Mouse (Mus musculus) embryo, embryonic 11.5 days (tissue): ENCODE data around the gene Far1.
A peak's percentile ranks its signal among the peaks of the same experiment; 100 is the strongest.

Experiments used
- DNase-seq: peaks from one replicate; pipeline ENCODE4 v3.0.0-alpha.2; 2012; ENCODE audit warnings: low read depth, low spot score

Gene Far1

DNA sequence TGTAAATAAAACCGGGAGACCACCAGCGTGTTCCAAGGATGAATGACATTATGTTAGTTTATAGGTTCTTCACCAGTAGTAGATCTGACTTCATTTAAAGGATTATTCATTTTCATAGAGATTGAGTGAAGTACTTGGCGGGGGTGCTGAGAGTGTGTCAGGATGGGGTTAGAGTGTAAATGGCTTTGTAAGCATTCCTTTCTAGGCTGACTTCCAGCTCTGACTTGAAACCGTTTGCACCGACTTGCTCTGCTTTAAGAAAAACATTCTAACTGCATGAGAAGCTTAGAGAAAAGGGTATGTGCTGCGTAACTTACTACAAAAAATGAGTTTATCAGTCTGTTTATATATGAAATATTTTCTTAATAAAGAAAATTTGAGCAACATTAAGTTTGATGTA is 57.5 kb downstream of the Far1 start:
- DNase-seq, result no peak

DNA sequence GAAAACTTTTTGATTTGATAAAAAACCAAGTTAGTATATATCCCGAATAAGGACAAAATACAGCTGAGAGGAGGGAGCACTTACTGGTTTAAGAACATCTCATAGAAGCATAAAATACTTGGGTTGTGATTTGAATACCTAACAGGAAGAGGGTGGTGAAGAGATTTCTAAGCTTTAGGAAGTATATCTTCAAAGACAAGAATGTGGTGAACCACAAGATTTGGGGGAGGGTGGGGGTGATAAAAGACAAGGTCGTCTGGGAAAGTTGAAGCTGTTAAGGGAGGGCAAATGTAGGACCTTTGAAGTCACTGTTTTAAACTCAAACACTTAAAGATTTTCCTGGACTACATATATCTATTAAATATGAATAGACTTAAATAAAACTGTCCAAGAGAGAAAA is 59.1 kb downstream of the Far1 start:
- no peak for DNase-seq

DNA sequence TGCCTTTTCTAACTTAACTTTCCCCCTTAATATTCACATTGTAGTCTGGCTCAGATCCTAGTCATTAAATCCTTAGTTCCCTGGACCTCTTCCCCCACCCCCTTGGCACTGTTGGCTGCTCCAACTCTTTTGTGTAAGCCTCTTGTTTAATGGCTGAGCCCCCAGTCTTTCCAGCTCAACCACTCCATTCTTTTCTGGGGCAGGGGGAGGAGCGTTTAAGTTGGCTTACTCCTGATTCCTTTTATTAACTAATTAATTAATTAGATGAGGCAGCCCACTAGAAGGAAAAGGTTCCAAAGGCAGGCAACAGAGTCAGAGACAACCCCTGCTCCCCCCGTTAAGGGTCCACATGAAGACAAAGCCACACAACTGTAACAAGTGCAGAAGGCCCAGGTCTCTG is 68.5 kb downstream of the Far1 start:
- DNase-seq, result no peak

DNA sequence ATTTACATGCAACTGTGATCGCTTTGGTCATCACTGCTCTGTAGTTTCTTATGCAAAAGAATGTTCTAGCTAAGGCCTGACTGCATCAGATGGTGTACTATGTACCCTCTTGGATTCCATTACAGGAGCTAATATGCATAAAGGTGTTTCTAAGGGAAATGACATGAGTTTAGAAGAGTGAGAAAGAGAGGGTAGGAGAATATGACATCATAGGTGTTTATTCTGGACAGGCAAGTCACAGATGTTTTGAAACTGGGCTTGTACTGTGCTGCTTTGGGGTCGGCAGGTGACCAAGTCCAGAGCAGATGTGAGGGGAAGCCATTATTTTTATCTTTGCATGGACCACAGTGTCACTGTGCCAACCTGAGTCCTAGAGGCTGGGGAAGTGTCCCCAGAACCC is 75.6 kb downstream of the Far1 start:
- DNase-seq, result no peak

DNA sequence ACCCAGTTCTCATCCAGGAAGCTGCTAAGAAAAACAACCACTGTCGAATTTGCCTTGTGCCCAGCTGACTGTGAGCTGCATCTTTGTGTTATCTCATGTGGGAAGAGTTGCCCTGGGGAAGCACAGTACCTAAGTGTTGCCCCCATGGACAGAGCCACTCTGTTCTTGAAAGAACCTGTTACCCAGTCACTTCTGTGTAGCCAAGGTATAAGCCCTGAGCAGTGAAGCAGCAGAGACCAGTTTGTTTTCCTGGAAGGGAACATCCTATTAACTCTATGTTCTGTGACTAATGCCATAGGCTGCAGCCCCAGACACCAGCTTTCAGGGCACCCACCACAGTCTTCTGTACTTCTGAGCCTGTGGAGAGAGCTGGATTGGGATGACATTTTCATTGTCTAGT is 76.7 kb downstream of the Far1 start:
- no peak for DNase-seq

DNA sequence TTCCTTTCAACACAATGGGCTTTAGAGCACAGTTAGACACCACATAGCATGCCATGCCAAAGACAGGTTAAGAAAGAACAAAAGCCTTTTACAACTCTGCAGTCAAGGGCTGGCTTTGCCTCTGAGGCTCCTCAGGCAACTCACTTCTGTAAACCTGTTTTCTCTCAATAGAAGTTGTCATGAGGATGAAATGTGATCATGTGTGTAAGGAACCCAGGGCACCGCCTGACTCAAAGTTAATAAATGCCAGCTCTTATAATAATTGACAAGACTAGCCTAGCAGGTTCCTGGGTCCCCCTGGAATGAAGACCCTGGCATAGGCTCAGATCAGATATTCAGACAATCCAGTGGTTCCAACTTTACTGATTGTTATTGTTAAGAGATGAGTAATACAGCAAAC is 77.5 kb downstream of the Far1 start:
- DNase-seq, result no peak

DNA sequence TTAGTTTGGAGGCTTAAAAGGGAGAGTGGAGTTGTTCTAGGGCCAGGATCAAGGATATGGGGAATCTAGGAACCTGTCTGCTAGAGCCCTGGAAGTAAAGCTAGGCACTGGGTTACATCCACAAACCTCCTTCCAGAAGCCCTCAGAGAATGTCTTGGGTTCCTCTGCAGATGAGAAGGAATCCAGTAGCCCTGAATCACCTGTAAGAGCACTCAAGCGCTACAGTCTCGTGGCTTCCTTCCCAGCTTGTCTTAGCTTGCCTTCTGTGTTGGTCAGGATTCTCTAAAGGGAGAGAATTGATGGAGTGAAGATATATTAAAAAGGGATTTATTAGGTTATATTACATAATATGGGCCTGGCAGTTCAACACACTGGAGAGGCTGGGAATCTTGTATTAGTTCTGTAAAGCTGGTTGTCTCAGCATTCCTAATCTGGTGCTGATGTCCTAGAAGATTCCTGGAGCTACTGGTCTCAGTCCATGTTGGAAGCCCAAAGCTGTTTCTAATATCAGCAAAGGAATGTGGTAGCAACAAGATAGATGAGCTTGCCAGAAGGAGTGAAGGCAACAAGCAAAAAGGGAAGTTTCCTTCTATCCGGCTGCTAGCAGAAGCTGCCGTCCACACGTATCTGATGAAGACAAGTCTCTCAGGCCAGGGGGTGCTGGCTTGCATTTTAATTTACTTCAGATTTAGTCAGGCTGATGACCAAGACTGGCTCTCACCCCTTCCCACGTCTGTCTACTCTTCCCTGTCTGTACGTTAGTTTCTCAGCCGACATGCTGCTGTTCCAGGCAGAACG is 78.1 kb downstream of the Far1 start:
- DNase-seq, result no peak

DNA sequence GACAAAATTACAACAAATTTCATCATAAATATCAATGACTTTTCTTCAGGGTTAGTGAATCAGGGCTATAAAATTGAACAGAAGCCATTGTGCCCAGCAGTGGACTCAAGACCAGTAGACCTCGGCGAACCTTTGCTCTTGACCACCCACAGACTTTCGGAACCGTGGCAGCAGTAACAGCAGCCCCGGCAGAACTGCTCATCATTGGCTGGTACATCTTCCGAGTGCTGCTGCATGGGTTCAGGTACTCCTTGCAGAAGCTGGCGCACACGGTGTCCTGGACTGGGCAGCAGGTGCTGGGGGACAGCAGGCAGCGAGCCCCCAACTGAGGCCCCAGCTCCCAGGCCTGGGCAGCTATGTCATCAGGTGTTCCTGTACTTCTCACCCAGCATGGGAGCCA is 79.1 kb downstream of the Far1 start:
- DNase-seq, result no peak

DNA sequence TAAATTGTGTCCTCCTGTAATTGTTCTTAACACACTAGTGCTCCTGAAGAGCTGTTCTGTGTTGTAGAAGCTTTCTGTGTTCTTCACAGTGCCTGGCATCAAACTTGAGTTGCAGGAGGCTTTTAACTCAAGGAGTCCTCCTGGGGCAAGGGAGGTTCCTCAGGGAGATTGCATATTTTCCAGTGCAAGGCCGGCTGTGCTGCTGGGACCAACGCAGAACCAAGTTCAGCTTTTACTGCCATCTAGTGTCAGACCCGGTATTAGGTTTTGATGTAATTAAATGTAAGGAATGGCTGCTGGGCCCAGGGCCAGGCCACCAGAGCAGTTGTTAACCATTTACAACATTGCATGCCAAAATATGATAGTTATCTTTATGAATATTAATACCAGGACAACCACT is 80.7 kb downstream of the Far1 start:
- DNase-seq, result peak; percentile 60

DNA sequence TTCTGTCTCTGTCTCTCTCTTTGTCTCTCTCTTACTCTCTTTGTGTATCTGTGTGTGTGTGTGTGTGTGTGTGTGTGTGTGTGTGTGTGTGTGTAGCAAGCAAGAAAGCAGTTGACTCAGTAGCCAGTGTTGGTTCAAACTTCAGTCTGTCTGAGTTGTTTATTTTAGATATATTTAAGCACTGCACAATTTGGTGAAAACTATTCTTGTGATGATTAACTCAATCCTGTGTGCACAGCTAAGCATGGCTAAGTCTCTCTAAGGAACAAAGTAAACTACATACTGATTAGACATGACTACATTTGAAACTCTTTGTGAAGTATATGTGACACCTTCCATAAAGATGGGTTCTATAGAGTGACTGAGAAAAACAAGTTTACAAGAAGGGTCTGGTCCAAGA is 83.6 kb downstream of the Far1 start:
- no peak for DNase-seq

DNA sequence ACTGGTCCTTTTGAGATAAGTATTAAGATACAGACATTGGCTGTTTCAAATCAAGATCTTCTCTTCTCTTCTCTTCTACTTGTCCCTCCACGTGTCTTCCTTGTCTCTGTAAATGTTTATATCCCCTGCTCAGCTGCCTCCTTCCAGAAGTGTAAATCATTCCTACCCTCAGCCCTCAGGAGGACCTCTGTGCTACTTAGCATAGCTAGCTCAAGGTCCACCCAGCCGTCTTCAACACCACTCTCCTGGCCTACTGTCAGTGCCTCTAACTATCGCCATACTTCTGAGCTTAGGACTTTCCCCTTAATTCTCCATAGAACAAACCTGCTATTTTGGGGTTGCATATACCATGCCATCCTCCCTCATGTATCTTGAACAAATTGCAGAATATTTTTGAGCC is 88.2 kb downstream of the Far1 start:
- DNase-seq, result no peak

DNA sequence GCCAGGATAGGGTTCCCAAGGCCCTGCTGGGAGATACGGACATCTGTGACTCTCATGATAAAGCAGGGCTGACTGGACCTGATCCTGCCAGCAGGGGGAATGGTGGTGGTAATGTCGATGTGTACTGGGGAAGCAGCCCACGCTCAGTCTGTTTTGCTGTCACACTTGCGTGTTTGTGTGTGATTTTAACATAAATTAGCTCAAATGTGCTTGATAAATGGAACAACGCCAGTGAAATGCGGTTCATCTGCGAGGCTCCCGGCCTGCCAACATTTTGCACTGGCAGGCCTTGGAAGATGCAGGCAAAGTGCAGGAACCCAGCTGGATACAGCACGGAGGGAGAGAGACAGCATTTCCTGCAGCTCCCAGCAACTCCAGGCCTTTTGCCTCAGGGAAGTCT is 94.3 kb downstream of the Far1 start:
- DNase-seq, result no peak

DNA sequence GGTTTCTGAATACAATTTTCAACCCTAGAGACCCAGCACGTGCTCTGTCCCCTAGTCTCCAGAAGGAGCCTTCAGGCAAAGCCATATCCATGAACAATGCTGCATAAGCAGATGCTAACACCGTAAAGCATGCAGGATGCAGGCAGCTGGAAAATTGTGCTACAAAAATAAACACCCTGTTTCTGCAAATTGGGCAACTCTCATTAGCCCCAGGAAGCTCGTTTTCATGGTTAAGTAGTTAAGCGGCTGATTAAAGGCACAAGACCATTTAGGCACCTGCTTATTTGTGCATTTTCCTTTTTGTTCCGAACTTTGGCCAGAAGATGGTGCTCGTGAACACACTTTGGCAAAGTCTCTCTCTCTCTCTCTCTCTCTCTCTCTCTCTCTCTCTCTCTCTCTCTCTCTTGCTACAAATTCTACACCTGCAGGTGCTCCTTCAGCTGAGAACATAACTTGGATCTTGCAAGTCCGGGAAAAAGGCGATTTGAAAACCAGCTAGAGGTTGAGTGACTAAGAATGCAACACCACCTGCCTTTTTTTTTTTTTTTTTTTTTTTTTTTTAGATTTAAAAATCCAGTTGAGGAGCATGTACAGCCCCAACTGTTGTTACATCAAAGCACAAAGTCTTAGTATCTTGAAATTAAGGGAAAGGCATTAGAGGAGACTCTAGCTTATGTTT is 95.5 kb downstream of the Far1 start:
- peak; percentile 58 for DNase-seq

DNA sequence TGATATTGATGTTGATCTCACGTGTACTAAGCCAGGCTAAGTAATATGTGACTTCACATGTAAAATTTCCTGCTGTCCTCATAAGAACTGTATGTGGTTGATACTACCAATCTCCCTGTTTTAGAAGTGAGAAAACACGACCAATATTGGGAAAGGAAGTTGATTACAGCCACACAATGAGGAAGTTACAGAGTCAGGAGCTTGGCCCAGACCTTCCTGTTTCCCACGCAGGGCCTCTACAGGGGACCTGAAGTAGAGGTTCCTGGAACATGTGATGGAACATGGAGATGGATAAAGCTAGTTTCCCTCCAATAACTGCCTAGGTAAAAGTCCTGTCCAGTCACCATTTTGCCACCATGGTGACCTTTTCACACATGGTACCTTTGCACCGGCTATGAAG is 99.0 kb downstream of the Far1 start:
- no peak for DNase-seq

DNA sequence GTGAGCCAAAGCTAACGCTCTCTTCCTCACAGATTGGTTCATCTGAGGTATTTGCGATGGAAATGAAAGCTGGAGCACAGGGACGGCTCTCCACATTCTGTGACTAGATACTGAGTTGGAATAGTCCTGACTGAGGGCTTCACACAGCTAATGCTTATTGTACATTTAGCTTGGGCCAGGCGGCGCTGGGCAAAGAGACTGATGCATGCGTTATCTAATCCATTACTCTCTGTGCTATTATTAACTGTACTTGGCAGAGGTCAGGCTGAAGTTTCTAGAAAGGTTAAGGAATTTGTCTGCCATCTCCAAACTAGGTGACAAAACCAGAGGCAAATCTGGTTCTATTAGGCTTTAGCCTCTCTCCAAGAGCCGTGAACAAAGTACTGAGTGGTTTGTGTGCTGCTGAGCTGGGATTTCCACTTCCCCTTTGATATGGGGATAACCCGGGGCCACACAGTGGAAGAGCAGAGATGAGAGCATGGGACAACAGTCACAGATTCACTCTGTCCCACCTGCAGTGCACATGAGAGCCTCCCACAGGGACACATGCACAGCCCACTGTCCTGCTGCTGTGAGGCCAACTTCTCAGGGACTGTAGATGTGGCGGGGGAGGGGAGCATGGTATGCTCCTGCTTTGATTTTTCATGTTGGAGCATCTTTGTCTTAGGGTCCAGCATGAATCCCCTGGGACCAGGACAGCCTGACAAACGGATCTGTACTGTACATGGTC is 100.7 kb downstream of the Far1 start:
- no peak for DNase-seq

DNA sequence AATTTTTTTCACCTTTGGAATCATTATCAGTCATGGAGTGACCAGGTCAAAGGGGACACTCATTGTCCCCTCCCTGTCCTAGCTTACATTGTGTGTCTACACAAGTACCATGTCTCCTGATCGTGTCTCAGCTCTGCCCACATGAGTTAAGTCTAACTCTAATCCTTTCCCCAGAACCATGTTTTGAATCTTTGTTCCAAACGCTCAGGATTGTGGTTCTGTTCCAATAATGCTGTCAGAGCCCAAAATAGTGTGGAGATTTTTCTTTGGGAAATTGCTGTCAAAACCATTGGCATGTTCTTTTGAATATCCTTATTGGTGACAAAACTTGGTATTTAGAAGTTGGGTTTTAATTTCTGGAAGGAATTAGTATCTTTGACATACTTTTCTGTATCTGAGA is 105.5 kb downstream of the Far1 start:
- no peak for DNase-seq

DNA sequence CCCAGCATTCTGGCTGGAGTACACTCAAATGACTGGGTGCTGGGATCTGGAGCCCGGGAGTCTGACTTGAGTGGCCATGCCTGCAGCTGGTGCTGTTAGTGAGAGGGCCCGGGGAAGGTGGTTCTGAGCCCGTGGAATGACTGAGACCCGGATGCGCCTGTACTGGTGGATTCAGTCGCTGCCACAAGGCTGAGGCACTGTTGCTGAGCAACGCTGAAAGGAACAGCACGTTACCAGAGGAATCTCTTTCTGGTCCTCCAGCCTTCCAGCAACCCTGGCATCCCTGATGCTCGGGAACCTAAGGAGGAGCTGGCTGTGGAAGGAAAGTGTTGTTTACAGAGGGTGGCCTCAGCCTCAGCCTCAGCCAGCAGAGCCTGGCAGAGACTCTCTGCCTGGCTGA is 106.1 kb downstream of the Far1 start:
- no peak for DNase-seq
